19 mouse cellular contexts compared by ENCODE assay signal in the genomic region with DNA sequence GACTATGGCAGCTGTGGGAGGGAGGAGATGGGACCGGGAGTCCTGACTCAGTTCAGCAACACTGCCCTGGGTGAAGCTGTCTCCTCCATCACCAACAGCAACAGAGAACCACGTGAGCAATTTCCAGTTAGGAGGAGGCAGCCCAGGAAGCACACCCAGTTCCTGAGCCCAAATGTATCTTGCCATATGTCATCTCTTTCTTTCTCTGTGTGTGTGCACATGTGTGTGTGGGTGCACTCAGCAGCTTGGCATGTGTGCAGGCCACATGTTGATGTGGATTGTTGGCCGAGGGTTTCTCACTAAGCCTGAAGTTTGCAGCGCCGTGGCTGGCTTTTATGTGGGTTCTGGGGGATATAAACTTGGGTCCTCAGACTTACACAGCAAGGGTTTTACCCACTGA.
DNase-seq lines count a peak whose midpoint lies in the region; TF ChIP-seq lines count a peak whose summit lies in the region.
"Had no signal": no experiment of that assay in that cellular context is flagged by ENCODE, and none has a peak within 500 bp of the region (broad histone marks: within the 10 kb centered on the region; RNA-seq: fewer than 3 reads in every experiment).

No protein-coding gene starts in this region.

- DNase-seq in frontal cortex, postnatal 36 days (ENCODE audit: low spot score in 2 of 2) = peak; percentile 70 to 86
- DNase-seq in layer of hippocampus, adult 9-11 months = peak; percentile 91
- DNase-seq in left cerebral cortex, postnatal 14 days (ENCODE audit: low spot score in 2 of 2) = peak; percentile 67 to 86
- peak; percentile 91 for DNase-seq in telencephalon, adult 2 months (ENCODE audit: low read depth, low spot score)
- no peak for DNase-seq in MN1 (ENCODE audit: low spot score)
- no peak for DNase-seq in gastrocnemius, adult 2 months
- DNase-seq in heart, adult 11 months = no peak
- DNase-seq: cerebellum, postnatal 36 days; gastrocnemius, postnatal 36 days; heart, postnatal 10 days; lung, adult 2 months; lung, postnatal 36 days; thymus, postnatal 14 days had no signal

- no peak for TF ChIP-seq CTCF in gastrocnemius, adult 2 months (IDR thresholded peaks at IDR 0.05)

- H3K27ac ChIP-seq in gastrocnemius, adult 2 months = no peak overlapping the region
- H3K27ac ChIP-seq: embryonic facial prominence, embryonic 12.5 days; heart, embryonic 10.5 days; hindbrain, embryonic 13.5 days; kidney, postnatal 0 days; midbrain, embryonic 12.5 days; neural tube, embryonic 15.5 days had no signal

- H3K4me3 ChIP-seq in gastrocnemius, adult 2 months = no peak overlapping the region
- H3K4me3 ChIP-seq: embryonic facial prominence, embryonic 12.5 days; heart, embryonic 10.5 days; hindbrain, embryonic 13.5 days; midbrain, embryonic 12.5 days; neural tube, embryonic 15.5 days had no signal

- intact Hi-C loops in left cerebral cortex, postnatal 14 days (cut with DNase I) = no loop called here
- intact Hi-C loops in gastrocnemius, adult 2 months (cut with DNase I) = no loop called here

Comparison
In these comparisons a context has a peak if more than half of its experiments do, and no peak if none do; other contexts are left out.
1. DNase-seq: peak in frontal cortex, postnatal 36 days (2 of 2), layer of hippocampus, adult 9-11 months (single experiment), left cerebral cortex, postnatal 14 days (2 of 2) and telencephalon, adult 2 months (single experiment); none in MN1 (single experiment), gastrocnemius, adult 2 months (single experiment) and heart, adult 11 months (single experiment).